Mouse (Mus musculus): ENCODE data around the gene Fmo2.

Gene Fmo2

DNA sequence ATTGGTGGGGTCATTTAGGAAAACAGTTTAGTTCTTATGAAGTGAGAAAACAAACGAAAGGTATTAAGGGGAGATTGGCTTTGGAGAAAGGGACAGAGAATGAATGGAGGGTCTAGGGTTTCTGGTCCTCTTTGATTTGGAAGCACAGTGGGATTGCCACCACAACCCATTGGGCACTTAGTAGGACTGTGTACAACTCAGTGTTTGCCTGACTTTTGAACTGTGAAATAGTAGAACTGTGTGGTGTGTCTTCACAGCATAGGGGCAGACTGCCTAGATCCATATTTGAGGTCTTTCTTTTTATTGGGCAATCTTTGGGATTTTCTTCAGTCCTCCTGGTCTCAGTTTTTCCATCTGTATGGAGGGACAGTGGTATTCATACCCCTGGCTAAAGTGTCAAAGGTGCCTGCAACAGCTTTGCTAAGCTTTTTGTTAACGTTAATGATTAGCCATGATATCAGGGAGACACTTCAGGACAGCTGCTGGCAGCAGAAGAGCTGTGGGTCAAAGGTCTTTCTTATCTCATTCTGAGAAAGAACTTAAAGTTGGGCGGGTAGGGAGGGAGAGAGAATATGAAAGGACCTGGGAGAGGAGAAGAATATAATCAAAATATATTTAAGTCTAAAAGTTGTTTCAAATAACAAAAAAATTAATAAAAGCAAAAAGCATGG is 44.6 kb downstream of the Fmo2 start:
- DNase-seq (ENCODE audit: low read depth, low spot score), result no peak

GRCm38 (mm10) chr1:162847554-162847953 is 51.0 kb downstream of the Fmo2 start:
- DNase-seq (ENCODE audit: low read depth, low spot score), result no peak

- no peak for DNase-seq (ENCODE audit: low read depth, low spot score)
Observed at GRCm38 (mm10) chr1:162840211-162840610, 58.3 kb downstream of the Fmo2 start.

DNA sequence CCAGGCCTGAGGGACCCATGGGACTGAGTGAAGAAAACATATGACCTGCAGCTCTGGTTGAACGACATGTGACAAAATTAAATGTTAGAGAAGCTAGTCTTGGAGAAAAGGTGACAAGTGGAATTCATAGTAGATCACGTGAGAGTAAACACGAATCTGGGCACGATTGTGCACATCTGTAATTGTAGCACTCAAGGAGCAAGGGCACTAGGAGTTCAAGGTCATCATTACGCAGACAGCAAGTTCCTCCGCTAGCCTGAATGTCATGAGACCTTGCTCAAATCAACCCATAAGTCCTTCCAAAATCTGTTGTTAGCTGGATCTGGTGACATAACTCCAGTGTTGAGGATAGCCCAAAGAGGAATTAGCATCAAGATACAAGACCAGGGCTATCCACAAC is 59.5 kb downstream of the Fmo2 start:
- DNase-seq (ENCODE audit: low read depth, low spot score), result no peak

GRCm38 (mm10) chr1:162834342-162834741 is 64.2 kb downstream of the Fmo2 start:
- no peak for DNase-seq (ENCODE audit: low read depth, low spot score)

DNA sequence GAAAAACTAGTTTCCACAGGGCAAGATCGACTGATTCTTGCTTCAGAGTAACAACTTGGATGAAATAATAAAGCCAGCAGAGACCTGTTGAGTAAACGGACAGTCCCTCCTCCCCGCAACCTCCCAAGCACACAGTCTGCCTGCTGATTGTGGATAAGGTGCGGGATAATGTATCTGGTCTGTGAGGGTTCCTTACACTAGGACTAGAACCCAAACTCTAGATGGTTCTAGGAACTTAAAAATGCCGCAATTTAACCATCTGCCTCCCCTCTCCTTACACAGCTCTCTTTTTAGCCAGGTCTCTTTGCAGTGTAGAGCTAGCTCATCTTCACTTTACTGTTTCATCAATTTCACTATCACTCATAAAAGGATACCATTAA is 66.0 kb downstream of the Fmo2 start:
- DNase-seq (ENCODE audit: low read depth, low spot score), result no peak

DNA sequence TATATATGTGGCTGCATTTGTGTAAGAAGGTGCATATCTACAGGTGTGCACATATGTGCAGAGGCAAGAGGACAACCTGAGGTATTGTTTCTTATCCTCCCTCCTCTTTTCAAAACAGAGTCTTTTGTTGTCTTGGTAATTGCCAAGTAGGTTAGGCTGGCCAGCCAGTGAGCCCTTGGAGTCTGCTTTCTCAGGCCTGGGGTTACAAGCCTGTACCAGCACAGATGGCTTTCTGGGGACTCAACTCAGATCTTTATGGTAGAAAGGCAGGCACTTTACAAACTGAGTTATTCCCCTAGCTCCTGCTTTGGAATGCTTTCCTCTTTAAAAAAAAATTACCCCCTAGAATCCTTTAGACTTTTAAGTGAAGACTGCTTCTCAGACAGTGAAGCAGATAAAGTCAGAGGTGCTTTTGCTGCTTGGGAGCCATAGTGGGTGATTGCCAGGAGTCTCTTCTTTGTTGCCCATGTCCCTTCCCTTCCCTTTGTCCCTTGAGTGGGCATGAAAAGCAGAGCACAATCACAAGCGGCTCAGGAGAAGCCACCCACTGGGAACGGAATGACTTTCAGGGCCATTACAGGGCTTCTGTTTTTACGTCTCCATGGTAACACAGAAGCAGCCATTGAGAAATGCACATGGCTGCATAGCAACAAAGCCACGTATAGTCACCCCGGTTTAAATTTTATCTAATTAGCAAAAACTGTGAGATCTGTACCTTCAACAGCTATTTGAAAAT is 66.5 kb downstream of the Fmo2 start:
- DNase-seq (ENCODE audit: low read depth, low spot score), result peak; percentile 58

All from brain, adult 2 months (tissue).